Mouse (Mus musculus) ovary, postnatal 14 days (tissue): ENCODE measurements around the gene Smim23.

Source experiments
- DNase-seq: peaks from one replicate; pipeline ENCODE4 v3.0.0; 2022; ENCODE audit warnings: low spot score

Gene Smim23

GRCm38 (mm10) chr11:32824505-32824904 lies at the start of gene Smim23:
TSS of gene Smim23 (minus strand) at chr11:32824605.
- no peak for DNase-seq

GRCm38 (mm10) chr11:32868619-32869383 lies 44.4 kb upstream of the Smim23 start:
- no peak for DNase-seq

GRCm38 (mm10) chr11:32864615-32865014 lies 40.2 kb upstream of the Smim23 start:
- DNase-seq: no peak

- peak; percentile 22 for DNase-seq
Measured at GRCm38 (mm10) chr11:32857418-32857879, 33.0 kb upstream of the Smim23 start.

- no peak for DNase-seq
Measured at GRCm38 (mm10) chr11:32846682-32847222, 22.3 kb upstream of the Smim23 start.

- DNase-seq: no peak
Measured at GRCm38 (mm10) chr11:32841169-32841568, 16.8 kb upstream of the Smim23 start.

- no peak for DNase-seq
Measured at GRCm38 (mm10) chr11:32840256-32840655, 15.9 kb upstream of the Smim23 start.

GRCm38 (mm10) chr11:32835022-32835421 lies 10.6 kb upstream of the Smim23 start:
- DNase-seq: no peak

- no peak for DNase-seq
Measured at GRCm38 (mm10) chr11:32834367-32834918, 10.0 kb upstream of the Smim23 start.

- no peak for DNase-seq
Measured at GRCm38 (mm10) chr11:32817566-32817965, 6.8 kb downstream of the Smim23 start.

GRCm38 (mm10) chr11:32814286-32814685 lies 10.1 kb downstream of the Smim23 start:
- no peak for DNase-seq

GRCm38 (mm10) chr11:32809091-32809490 lies 15.3 kb downstream of the Smim23 start:
- DNase-seq: no peak

- peak; percentile 17 for DNase-seq
Measured at GRCm38 (mm10) chr11:32805958-32806357, 18.4 kb downstream of the Smim23 start.

- no peak for DNase-seq
Measured at GRCm38 (mm10) chr11:32803658-32804057, 20.7 kb downstream of the Smim23 start.

- DNase-seq: no peak
Measured at GRCm38 (mm10) chr11:32801715-32802114, 22.7 kb downstream of the Smim23 start.

- no peak for DNase-seq
Measured at GRCm38 (mm10) chr11:32800929-32801375, 23.5 kb downstream of the Smim23 start.

GRCm38 (mm10) chr11:32798445-32798844 lies 26.0 kb downstream of the Smim23 start:
- no peak for DNase-seq

GRCm38 (mm10) chr11:32794759-32795445 lies 29.5 kb downstream of the Smim23 start:
- no peak for DNase-seq

GRCm38 (mm10) chr11:32786201-32786600 lies 38.2 kb downstream of the Smim23 start:
- no peak for DNase-seq

- DNase-seq: no peak
Measured at GRCm38 (mm10) chr11:32785591-32786147, 38.7 kb downstream of the Smim23 start.

GRCm38 (mm10) chr11:32782724-32783123 lies 41.7 kb downstream of the Smim23 start:
- no peak for DNase-seq
